Mouse (Mus musculus) ES-E14 (cell line): Measurements from ENCODE around the gene Rab40c.

Source experiments
- CHD2 ChIP-seq: IDR thresholded peaks from 2 replicates; pipeline ENCODE4 v1.6.1; 2014; ENCODE audit warnings: mild to moderate bottlenecking, low read depth, low read length, inconsistent platforms
- MAFK ChIP-seq: IDR thresholded peaks from 2 replicates; pipeline ENCODE4 v1.6.1; 2014; ENCODE audit warnings: mild to moderate bottlenecking, low read depth, low read length, inconsistent platforms; ENCODE audit not compliant: insufficient read depth
- ZC3H11A ChIP-seq: IDR thresholded peaks from 2 replicates; pipeline ENCODE4 v1.6.1; 2012; ENCODE audit warnings: low read depth, mild to moderate bottlenecking, inconsistent platforms, low read length, borderline replicate concordance
- ZNF384 ChIP-seq: IDR thresholded peaks from 2 replicates; pipeline ENCODE4 v1.6.1; 2012; ENCODE audit warnings: low read depth, low read length, inconsistent platforms

DNA sequence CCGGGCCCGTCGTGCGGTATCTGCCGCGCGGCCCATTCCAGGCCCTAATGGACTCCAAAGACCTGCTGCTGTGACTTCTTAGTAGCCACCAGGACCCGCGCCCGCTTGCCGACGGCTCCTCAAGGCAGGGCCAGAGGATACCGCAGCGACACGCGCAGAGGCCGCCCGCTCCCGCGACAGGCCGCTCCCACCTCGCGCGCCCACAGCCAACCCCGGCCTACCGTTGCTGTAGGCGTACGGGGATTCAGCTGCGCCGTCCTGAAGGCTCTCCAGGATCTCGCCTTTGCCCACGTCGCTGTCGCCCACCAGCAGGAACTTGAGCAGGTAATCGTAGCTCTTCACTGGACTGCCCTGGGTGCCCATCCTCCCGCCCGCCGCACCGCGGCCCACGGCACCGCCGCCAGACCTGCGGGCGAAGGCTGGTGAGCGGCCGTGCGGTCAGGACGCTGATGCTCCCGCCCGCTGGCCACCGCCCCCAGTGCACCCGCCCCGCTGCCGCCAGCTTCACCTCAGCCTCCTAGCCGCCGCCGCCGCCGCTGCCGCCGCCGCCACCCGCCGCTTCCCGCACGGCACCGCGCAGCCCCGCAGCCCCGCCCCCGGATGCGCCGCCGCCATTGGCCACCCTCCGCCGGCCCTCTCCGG, at the start of gene Rab40c:
- TF ChIP-seq ZNF384 (no peak), ZC3H11A (no peak), MAFK (no peak), CHD2 (no peak)
